Mouse (Mus musculus) lung, adult 2 months (tissue): ENCODE measurements around the gene Edc4. TPM values are rescaled to one million over a fixed set of nuclear protein-coding genes. Genes with fewer than 3 reads are reported as not detected.
A peak's percentile ranks its signal among the peaks of the same experiment; 100 is the strongest.

ENCODE experiments used
- DNase-seq: peaks from one replicate; pipeline ENCODE4 v3.0.0; 2022
- H3K4me1 ChIP-seq: fragments of 200-500 bp; 2 replicates; pipeline ENCODE4 v1.6.1; 2011; ENCODE audit warnings: low read length; ENCODE audit not compliant: control insufficient read depth, insufficient read depth
- H3K4me3 ChIP-seq: fragments of 200-500 bp; replicated peaks from 2 replicates; pipeline ENCODE3; 2011; ENCODE audit warnings: low read depth, mild to moderate bottlenecking, control low read depth, low read length; ENCODE audit errors: extremely low read depth
- CTCF ChIP-seq: fragments of 200-500 bp; IDR thresholded peaks from 2 replicates; pipeline ENCODE4 v1.5.1; 2011; ENCODE audit warnings: mild to moderate bottlenecking, low read length, control low read depth; ENCODE audit not compliant: insufficient read depth
- POLR2A ChIP-seq: fragments of 200-500 bp; IDR thresholded peaks from 2 replicates; pipeline ENCODE4 v1.6.1; 2011; ENCODE audit warnings: low read depth, mild to moderate bottlenecking, control low read depth, low read length, borderline replicate concordance; ENCODE audit errors: extremely low read depth
- WGBS: fragments of 180-500 bp; shearing (Covaris S2); methylation state at CpG from one replicate; pipeline ENCODE4 v1.1.7; 2018; 5-methylcytosine and 5-hydroxymethylcytosine counted together
- polyA plus RNA-seq: library from polyadenylated mRNA; depleted of rRNA; stranded (reverse); fragments of >200 nt; gene quantifications from 2 replicates; pipeline ENCODE4 v1.2.3, GENCODE M21; 2012

Edc4 gene
- polyA plus RNA-seq, 1 experiment, result 90.9 TPM

- H3K4me1 ChIP-seq, result no peaks in the 10 kb centered on the region; the same call in 1 of the 2 replicates
- TF ChIP-seq CTCF, result peak; percentile 29; the same call in 1 of the 2 replicates
- TF ChIP-seq POLR2A, result no peak
- 85% methylated on average over 6 of the region's 6 CpGs for WGBS
- H3K4me3 ChIP-seq, result no peak overlapping the region
- no peak for DNase-seq
These were observed 14.2 kb upstream of the Edc4 start for GRCm38 (mm10) chr8:105866364-105867029.

GRCm38 (mm10) chr8:105874301-105874700 is 6.4 kb upstream of the Edc4 start:
- no peak for TF ChIP-seq POLR2A
- TF ChIP-seq CTCF, result no peak
- H3K4me1 ChIP-seq, result no peaks in the 10 kb centered on the region
- H3K4me3 ChIP-seq, result no peak overlapping the region
- WGBS, result 48% methylated on average over 6 of the region's 6 CpGs
- no peak for DNase-seq

DNA sequence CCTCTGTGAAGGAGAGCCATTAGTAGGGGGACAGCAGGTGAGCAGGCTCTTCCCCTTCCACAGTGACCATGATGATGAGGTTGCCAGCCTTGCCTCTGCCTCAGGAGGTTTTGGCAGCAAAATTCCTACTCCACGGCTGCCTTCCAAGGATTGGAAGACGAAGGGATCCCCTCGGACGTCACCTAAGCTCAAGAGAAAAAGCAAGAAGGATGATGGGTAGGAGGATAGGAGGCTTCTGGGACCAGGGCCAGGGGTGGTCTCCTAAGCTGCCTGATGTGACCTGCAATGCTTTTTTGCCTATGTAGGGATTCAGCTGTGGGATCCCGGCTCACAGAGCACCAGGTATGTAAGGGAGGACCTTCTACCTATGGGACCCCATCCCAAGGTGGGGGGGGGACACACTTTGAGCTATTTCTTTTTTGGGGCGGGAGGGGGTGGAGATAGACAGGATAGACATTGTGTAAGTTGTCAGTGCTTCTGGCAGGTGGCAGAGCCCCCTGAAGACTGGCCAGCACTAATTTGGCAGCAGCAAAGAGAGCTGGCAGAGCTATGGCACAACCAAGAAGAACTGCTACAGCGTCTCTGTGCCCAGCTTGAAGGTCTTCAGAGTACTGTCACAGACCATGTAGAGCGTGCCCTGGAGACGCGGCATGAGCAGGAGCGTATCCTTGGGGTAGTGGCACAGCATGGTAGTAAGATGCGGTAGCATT is 9.2 kb downstream of the Edc4 start:
- WGBS, result 94% methylated on average over 12 of the region's 12 CpGs
- Histone ChIP-seq H3K4me3 (no peak overlapping the region), H3K4me1 (no peaks in the 10 kb centered on the region)
- TF ChIP-seq CTCF, result no peak
- no peak for TF ChIP-seq POLR2A
- no peak for DNase-seq

- TF ChIP-seq CTCF (no peak), POLR2A (no peak)
- Histone ChIP-seq H3K4me3 (no peak overlapping the region), H3K4me1 (no peaks in the 10 kb centered on the region)
- DNase-seq, result no peak
- 90% methylated on average over 6 of the region's 6 CpGs for WGBS
These were observed 10.2 kb downstream of the Edc4 start for GRCm38 (mm10) chr8:105890870-105891269.

DNA sequence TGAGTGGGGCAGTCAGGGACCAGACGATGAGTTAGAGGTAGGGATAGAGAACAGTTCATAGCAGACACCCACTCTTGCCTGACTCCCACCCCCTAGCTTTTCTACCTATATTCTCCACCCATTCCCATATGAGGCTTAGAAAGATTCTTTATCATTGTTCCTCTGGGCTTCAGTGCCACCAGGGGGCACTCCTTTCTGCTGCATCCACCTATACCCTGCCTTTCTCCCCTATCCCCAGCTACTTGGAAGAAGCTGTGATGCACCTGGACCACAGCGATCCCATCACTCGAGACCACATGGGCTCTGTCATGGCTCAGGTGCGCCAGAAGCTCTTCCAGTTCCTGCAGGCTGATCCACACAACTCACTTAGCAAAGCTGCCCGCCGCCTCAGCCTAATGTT is 11.8 kb downstream of the Edc4 start:
- H3K4me3 ChIP-seq, result no peak overlapping the region

DNA sequence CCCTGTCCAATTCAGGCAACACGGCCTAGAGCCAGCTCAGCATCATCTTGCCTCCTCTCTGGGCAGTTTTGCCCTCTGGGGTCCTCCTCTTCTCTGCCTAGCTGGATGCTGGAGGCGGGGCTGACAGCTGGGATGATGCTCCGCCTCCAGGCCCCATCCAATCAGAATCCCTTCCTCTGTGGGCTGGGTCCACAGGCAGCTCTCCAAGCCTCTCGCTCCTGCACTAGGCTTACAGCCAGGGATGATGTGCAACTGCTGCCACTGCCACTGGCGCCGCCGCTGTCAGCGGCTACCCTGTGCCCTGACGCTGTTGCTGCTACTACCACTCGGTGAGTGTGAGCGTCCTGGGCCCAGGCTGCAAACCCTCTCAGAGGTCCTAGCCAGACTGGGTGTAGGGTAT is 12.7 kb downstream of the Edc4 start, which contains the start of gene Nrn1l:
Nrn1l (plus strand) TSS at position 229 of the 400 bp plus-strand sequence.
- DNase-seq, result peak; percentile 27
- Histone ChIP-seq H3K4me1 (no peaks in the 10 kb centered on the region), H3K4me3 (no peak within 1 kb of the TSS)
- WGBS, result 19% methylated on average over 11 of the region's 11 CpGs
- TF ChIP-seq POLR2A (no peak), CTCF (no peak)

More for the DNA sequence above, 11.8 kb downstream of the Edc4 start:
- peak; percentile 21 for DNase-seq
- no peaks in the 10 kb centered on the region for H3K4me1 ChIP-seq
- no peak for TF ChIP-seq POLR2A
- TF ChIP-seq CTCF, result peak; percentile 55
- WGBS, result 91% methylated on average over 6 of the region's 6 CpGs

DNA sequence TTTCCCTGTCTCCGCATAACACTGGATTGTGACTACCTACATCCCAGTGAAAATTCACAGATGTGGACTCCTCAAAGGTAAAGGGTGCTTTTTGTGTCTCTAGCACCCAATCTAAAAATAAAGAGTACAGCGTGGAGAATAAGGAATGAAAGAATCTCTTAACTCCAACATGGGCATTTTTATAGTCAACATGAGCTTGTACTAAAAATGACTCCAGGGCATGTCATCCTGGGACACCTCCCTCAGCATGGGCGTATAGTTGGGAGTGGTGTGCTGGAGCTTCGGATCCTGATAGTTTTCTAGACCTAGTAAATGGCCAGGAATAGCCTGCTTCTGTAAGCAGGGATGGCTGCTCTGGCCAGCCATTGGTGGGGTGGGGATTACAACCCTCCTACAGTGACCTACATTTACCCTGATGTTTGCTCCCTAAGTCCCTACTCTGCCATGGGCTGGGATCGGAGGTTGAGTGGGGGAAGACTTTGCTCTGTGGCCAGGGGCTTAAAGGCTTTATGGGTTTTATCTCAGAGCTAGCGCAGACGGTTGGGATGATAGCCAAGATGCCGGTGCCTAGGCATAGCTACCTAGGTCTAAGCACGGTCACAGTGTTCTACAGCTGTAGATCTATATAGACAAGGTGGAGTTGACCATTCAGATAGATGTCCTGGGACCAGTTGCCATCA is 17.3 kb downstream of the Edc4 start:
- no peak for TF ChIP-seq POLR2A
- no peak for TF ChIP-seq CTCF
- peaks cover 4% of the 10 kb centered on the region; the same call in 1 of the 2 replicates for H3K4me1 ChIP-seq
- no peak for DNase-seq
- H3K4me3 ChIP-seq, result no peak overlapping the region
- WGBS, result 76% methylated on average over 9 of the region's 9 CpGs

- DNase-seq, result peak; percentile 96
- no peak for TF ChIP-seq CTCF
- peak; percentile 51; the same call in 1 of the 2 replicates for TF ChIP-seq POLR2A
- under 1% methylated on average over 68 of the region's 68 CpGs for WGBS
- peak within 1 kb of the TSS; percentile 81 for H3K4me3 ChIP-seq
- H3K4me1 ChIP-seq, result peaks cover 4% of the 10 kb centered on the region; the same call in 1 of the 2 replicates
These were observed 19.7 kb downstream of the Edc4 start, which contains the start of gene Pskh1 for GRCm38 (mm10) chr8:105900180-105900940. TSS of gene Pskh1 (plus strand) at chr8:105900441.
